Mouse (Mus musculus): ENCODE measurements around the gene Col5a1.

Gene Col5a1

DNA sequence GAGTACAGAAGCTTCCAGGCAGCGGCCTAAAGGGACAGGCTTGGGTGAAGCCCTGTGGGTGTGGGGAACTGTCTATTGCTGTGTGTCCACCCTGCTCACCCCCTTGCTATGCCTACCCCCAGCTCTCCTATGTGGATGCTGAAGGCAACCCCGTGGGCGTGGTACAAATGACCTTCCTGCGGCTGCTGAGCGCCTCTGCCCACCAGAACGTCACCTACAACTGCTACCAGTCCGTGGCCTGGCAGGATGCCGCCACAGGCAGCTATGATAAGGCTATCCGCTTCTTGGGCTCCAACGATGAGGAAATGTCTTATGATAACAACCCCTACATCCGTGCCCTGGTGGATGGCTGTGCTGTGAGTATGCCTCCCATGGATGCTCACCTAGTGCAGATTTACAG is 146.2 kb downstream of the Col5a1 start:
- in situ Hi-C loops (cut with MboI, MseI) = no loop called here

GRCm38 (mm10) chr2:28034011-28034710 is 147.9 kb downstream of the Col5a1 start:
- in situ Hi-C loops (cut with MboI, MseI) = no loop called here

GRCm38 (mm10) chr2:28036788-28037187 is 150.6 kb downstream of the Col5a1 start:
- in situ Hi-C loops (cut with MboI, MseI) = no loop called here

DNA sequence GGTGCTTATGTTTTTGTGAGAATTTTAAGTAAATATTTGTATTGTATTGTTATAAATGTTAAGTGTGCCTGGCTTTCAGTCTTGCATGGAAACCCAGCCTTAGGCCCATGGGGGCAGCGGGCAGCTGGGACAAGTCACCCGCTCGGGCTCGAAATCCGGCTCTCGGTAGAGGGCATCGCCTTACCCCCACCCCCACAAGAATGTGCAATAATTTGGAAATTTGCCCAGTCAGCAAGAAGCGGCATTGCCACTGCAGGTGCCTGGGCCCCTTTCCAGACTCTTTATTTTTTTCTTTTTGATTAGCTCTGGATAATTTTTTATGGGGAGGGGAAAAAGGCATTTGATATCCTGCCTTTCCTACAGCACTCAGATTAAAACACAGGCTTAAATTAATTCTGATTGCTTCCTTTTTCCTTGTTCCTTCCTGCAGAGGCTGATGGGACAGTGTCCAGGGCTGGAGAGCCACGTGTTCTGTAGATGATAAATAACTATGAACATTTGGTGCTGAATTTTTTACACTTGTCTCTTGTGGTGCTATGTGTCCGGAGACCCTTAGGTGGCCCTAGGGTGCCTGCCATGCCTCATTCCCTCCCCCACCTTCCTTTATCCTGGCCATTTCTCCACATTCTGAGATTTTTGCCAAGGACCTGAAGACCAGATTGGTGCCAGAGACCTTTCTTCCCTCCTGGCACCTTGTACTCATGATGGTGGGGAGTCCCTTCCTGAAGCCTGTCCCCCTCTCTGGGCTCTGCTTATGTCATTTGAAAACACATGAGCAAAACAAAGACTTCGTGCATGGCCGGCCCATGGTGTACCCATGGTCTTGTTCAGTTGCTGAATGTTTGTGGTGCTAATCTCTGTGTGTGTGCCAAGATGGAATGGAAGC is 151.5 kb downstream of the Col5a1 start:
- in situ Hi-C loops (cut with MboI, MseI) = no loop called here

DNA sequence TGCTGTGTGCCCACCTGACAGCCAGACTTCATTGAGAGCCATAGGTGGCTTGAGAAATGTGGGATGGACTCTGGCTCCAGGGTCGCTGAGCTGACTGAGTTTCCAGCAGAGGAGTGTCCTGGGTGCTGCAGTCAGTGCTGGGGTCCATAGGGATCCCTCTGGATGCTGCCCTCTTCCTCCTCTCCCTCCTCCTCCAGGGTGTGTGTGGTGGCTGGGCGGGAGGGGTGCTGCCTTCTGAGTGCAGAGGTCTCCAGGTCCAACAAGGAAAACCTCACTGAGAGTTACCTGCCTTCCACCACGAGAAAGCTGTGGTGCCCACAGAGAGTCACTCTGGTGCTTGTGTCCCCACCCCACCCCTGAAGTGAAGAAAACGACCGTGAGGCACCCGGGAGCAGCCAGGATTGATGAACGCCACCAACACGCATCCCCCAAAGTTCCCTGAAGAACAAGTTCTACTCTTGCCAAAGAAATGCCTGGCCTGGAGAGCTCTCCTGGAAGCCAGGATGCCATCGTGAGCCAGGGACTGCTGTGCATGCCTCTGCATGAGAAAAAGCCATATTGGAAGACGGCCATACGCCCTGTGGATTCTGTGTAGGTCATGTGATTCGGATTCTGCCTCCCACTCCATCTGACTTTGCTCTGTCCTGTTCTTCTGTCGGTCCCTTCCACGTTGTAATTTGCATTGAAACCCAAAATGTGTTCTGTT is 152.3 kb downstream of the Col5a1 start:
- in situ Hi-C loops (cut with MboI, MseI) = no loop called here

DNA sequence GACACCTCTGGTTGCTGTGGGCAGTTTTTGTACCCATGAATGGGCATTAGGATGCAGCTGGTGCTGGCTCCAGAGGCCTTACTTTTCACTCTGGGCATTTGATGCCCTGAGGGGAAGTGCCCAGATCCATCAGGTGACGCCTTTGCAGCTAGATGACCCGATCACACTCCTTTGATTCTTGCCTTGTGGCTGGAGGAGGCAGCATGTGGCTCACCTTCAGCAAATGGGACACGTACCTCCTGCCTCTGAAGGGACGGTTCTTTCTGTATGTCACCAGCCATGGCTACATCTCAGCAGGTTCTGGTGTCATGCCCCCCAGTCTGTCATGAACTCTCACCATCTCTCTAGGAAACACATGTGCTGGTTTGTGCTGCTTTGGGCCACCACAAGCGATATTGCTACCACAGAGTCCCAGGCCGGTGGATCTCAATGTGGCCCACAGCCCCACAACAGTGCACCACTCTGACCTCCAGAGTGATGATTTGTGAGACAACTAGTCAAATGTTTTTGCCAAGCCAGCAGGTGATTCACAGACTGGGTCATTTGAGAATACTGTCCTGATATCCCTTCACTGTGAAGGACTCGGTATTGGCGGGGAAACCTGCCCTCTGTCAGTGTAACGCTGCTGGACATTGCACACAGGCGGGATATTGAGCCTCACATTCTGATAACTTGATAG is 153.6 kb downstream of the Col5a1 start:
- in situ Hi-C loops (cut with MboI, MseI) = no loop called here

GRCm38 (mm10) chr2:28040466-28040865 is 154.2 kb downstream of the Col5a1 start:
- in situ Hi-C loops (cut with MboI, MseI) = no loop called here

DNA sequence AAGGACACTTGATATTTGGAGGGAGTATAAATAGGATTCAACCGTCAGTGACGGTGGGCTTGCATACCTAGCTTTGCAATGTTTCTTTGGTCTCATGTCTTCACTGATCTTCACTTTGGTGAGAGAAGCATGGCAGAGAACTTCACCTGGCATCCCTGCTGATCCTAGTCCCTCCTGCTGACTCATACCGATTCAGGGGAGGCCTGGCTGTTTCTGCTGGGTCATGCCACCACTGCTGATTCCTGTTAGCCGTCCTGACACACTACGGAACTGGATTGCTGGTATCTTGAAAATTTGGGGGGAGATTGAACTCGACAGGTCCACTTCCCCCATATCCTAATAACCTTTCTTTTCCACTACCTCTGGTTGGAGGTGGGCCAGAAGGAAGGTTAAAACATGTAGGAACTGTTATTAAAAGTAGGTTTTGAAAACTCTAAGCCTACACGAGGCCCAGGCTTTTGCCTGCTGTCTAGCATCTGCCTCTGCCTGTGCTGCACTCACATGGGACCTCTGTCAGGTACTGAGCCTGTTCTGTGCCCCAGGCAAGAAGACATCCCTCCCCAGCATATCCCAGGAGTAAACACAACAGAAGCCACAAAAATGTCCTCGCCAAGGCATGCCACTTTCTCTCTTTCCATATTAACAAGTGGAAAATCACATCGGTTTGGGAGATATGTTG is 158.8 kb downstream of the Col5a1 start:
- in situ Hi-C loops (cut with MboI, MseI) = no loop called here

GRCm38 (mm10) chr2:28046311-28046710 is 160.1 kb downstream of the Col5a1 start:
- in situ Hi-C loops (cut with MboI, MseI) = no loop called here

- in situ Hi-C loops (cut with MboI, MseI) = no loop called here
Observed at GRCm38 (mm10) chr2:28047092-28047491, 160.9 kb downstream of the Col5a1 start.

DNA sequence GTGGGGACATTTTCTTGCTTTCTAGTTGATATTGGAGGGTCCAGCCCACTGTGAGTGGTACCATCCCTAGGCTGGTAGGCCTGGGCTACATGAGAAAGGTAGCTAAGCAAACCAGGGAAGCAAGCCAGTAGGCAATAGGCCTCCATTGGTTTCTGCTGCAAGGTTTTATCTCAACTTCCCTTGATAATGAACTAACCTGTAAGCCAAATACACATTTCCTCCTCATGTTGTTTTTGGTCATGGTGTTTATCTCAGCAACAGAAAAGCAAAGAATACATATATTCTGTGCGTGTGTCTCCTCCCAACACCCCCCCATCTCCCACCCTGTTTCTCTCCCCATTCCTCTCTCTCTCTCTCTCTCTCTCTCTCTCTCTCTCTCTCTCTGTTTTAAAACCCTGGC is 173.7 kb downstream of the Col5a1 start:
- in situ Hi-C loops (cut with MboI, MseI) = no loop called here

- in situ Hi-C loops (cut with MboI, MseI) = no loop called here
Observed at GRCm38 (mm10) chr2:28063711-28064338, 177.6 kb downstream of the Col5a1 start.

- in situ Hi-C loops (cut with MboI, MseI) = no loop called here
Observed at GRCm38 (mm10) chr2:28064339-28065080, 178.3 kb downstream of the Col5a1 start.

DNA sequence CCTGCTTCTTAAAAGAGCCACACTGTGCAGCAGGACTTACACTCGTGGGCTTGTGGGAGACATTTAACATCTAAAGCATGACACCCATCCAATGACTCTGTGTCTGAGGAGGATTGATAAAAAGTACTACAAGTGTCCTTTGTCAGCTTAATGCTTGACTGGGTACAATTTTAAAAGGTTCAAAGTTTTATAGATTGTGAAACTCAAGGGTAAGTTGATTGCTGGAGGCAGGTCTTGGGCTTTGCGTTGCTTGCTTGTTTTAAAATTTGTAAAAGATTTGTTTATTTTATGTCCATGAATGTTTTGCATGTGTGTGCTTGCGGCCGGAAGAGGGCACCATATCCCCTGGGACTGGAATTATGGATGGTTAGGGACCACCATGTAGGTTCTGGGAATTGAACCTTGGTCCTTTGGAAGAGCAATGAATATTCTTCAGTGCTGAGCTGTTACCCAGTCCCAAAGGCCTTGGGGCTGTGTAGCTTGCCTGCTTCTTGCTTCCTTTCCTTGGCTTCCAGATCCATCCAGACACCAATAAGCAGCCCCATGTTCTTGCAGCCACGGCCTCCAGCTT is 178.9 kb downstream of the Col5a1 start:
- in situ Hi-C loops (cut with MboI, MseI) = no loop called here

DNA sequence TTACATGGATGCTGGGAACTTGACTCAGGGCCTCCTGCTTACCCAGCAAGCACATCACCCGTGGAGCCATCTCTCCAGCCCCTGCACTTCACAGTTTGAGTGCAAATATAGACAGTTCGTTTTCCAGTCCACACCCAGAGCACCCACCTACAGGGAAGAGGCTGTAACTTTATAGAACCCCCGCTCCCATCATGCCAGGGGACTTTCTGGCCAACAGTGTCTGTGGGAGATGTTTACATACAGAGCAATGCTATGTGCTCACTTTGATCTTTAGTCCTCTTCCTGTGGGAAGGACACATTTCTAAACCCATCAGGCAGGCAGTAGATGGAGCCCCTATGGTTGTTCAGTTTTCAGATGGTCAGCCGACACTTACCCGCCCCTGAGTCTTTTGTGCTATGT is 180.5 kb downstream of the Col5a1 start:
- in situ Hi-C loops (cut with MboI, MseI) = no loop called here

- in situ Hi-C loops (cut with MboI, MseI) = no loop called here
Observed at GRCm38 (mm10) chr2:28067175-28067574, 180.9 kb downstream of the Col5a1 start.

DNA sequence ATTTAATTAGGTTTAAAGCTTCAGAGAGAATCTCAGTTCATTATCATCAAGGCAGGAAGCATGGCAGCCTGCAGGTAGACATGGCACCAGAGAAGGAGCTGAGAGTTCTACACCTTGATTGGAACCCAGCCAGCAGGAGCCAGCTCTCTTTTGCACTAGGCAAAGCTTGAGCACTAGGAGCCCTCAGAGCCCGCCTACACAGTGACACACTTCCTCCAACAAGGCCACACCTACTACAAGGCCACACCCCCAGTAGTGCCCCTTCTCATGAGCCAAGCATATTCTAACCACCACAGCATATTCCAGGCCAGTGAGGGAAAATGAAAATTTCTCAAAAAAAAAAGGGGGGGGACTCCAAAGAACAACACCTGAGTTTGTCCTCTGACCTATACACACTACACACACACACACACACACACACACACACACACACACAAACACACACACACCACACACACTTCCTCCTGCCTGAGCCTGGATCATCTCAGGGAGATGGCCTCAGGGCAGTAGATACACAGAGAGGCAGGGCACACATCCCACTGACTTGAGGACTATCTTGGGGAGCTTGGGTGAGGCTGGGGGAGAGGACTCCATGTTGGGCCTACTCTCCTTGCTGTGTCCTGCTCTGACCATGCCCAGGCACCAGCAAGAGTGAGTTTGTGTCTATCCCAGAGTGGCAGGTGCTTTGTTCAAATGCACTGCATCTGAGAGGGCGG is 181.8 kb downstream of the Col5a1 start:
- in situ Hi-C loops (cut with MboI, MseI) = no loop called here

DNA sequence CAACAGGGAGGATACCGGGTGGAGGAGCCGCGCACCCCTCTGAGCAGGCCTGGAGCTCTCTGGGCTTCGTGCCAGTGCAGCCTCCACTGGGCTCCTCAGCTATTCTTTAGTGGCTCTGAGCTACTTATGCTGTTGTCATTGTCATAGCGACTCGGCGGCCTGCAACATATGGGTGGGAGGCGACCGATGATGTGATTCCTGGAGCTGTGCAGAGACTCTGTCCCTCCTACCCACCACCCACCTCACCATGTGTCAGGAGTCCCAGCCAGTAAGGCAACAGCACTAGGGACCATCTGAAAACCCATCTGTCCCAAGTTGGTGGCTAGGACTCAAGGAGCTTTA is 182.3 kb downstream of the Col5a1 start:
- in situ Hi-C loops (cut with MboI, MseI) = no loop called here

- in situ Hi-C loops (cut with MboI, MseI) = no loop called here
Observed at GRCm38 (mm10) chr2:28075616-28076187, 189.5 kb downstream of the Col5a1 start.

Measured in T-helper 17 cell (primary cell).